Mouse (Mus musculus): ENCODE measurements at regions not wholly inside any gene's neighbourhood (a gene's known extent, or its start where the extent isn't known, plus 50 kb on each side); places are given as distances from the start of the nearest gene placed in this dataset.

DNA sequence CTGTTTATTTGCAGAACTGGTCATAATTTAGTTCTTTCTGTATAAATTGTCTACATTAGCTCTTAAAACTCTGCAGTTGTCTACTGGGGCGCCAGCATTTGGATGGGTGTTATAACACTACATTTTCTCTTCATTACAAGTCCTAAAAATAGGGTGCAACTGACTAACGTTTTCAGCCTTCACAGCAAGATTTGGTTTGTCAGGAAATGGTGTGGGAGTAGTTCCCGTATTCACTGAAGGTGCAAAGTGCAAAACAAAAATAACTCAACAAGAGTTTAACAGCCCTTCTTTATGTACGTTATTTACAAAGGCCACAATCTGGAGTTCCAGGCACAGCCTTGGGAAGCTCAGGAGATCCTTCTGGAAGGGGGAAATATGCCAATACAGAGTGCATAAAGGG is 642.7 kb downstream of the Car8 start:
- DNase-seq (ENCODE audit: low read depth): no peak
- TF ChIP-seq CTCF (IDR thresholded peaks at IDR 0.05; ENCODE audit: borderline replicate concordance, extremely low read depth, insufficient read depth, insufficient read length) (no peak), POLR2A (IDR thresholded peaks at IDR 0.05; ENCODE audit: borderline replicate concordance, extremely low read depth, insufficient read depth, insufficient read length, poor library complexity, severe bottlenecking) (no peak)

DNA sequence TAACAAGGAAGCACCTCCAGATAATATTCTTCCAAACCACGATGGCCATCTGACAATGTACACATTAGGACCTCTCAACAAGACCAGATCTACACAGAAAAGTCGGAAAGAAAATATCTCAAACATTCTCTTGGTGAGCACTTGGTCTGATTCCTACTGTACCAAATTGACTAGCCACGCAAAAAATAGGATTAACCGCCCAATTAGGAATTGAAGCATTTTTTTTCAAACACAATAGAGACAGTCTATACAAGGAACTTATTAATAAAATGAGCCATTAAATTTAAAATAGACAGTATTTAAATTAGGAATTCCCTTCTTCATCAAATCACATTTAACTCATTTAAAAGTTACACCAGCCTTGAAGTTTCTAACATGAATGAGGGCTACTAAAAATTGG is 655.0 kb downstream of the Car8 start:
- TF ChIP-seq POLR2A (IDR thresholded peaks at IDR 0.05; ENCODE audit: borderline replicate concordance, extremely low read depth, insufficient read depth, insufficient read length, poor library complexity, severe bottlenecking): no peak
- no peak for TF ChIP-seq CTCF (IDR thresholded peaks at IDR 0.05; ENCODE audit: borderline replicate concordance, extremely low read depth, insufficient read depth, insufficient read length)
- peak; percentile 31 for DNase-seq (ENCODE audit: low read depth)

DNA sequence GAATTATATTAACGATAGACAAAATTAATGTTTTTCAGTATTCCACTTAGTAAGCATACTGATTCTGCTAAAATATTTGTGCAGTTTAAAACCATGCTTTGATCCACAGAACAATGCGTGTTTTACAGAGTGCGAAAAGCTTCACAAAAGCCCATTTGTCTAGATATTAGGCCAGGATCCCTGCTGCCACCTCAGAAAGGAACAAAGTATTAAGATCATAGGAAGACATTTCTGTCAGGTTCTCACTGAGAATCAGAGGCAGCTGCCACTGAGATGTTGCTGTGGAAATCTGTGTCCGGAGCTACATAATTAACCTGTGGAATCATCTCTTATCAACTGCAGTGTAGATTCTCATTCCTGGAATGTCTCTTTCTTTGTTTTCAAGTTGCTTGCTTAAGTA is 656.9 kb downstream of the Car8 start:
- TF ChIP-seq CTCF (IDR thresholded peaks at IDR 0.05; ENCODE audit: borderline replicate concordance, extremely low read depth, insufficient read depth, insufficient read length) (no peak), POLR2A (IDR thresholded peaks at IDR 0.05; ENCODE audit: borderline replicate concordance, extremely low read depth, insufficient read depth, insufficient read length, poor library complexity, severe bottlenecking) (no peak)
- peak; percentile 60 for DNase-seq (ENCODE audit: low read depth)

DNA sequence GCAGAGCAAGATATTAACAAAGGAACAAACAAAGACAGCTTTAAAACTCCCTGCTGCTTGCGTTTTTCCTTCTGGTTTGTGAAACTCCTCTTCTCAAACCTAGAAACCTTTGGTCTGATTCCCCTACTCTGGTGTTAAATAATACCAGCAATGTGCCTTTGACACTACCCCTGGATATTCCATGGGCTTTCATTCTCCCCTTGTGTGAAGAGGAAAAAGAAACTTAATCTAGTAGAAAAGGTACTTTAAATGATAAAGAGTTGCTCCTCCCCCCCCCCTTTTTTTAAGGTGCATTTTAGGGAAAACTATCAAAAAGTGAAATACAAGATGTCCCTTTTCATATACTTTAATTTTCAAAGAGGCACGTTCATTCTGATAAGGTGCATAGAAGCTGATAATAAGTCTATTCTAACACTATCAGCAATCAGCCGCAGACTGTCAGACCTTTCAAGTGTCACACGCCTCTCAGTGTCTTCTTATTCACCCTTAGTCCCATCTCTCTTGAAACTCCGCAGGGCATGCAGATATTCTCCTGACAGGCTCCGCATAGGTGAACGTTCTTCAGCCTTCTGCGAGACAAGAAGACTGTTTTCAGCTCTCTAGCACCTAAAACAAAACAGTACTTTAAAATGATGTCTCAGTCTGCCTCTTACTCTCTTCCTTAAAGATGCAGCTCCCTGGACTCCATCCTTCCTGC is 657.5 kb downstream of the Car8 start:
- TF ChIP-seq CTCF (IDR thresholded peaks at IDR 0.05; ENCODE audit: borderline replicate concordance, extremely low read depth, insufficient read depth, insufficient read length): no peak
- no peak for TF ChIP-seq POLR2A (IDR thresholded peaks at IDR 0.05; ENCODE audit: borderline replicate concordance, extremely low read depth, insufficient read depth, insufficient read length, poor library complexity, severe bottlenecking)
- peak; percentile 56 for DNase-seq (ENCODE audit: low read depth)

DNA sequence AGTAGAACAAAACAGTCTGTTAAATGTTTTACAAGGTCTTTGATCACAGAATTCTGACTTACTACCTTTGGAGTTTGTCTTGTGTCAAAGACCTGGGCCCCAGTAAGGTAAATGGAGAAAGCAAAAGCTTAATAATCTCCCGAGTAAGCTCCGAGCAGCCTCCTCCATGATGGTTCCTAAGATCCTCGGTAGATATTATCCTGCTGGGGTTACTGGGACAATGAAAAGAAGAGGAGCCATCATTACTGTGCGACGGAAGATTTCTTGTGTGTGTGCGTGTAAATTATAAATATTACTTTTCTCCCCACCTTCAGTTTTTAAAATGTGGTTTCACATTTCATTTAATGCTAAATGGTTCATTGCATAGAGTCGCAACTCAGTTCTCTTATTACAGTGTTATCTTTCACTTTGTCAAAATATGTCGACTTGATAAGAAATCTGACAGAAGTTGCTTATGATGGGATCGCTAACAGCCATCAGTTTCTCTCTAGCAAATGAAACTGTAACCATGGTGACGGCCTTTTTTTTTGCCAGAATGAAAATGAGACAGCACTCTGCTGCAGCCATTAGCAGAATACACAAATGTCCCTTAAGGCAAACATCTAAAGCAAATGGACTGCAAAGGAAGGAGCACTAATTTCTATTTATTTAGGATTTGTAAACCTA is 658.2 kb downstream of the Car8 start:
- DNase-seq (ENCODE audit: low read depth): peak; percentile 93
- TF ChIP-seq POLR2A (IDR thresholded peaks at IDR 0.05; ENCODE audit: borderline replicate concordance, extremely low read depth, insufficient read depth, insufficient read length, poor library complexity, severe bottlenecking) (no peak), CTCF (IDR thresholded peaks at IDR 0.05; ENCODE audit: borderline replicate concordance, extremely low read depth, insufficient read depth, insufficient read length) (no peak)

DNA sequence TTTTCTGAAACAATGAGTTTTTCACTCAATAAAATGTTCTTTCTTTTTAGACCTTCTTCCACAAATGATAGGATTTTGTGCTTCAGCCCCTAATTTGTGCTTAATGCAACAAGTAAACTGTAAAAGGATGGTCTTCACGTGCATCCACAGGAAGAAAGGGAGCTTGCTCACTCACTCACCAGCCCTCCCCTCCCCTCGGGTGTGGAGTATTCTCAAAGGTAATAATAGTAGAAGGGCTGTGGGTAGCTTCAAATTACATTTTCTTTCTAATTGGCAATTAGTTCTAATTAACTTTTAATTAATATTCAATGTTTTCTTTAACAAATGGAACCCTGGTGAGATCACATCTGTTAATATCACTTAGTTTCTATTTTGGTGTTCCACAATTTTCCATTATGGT is 664.8 kb downstream of the Car8 start:
- DNase-seq (ENCODE audit: low read depth): peak; percentile 51
- TF ChIP-seq POLR2A (IDR thresholded peaks at IDR 0.05; ENCODE audit: borderline replicate concordance, extremely low read depth, insufficient read depth, insufficient read length, poor library complexity, severe bottlenecking): no peak
- TF ChIP-seq CTCF (IDR thresholded peaks at IDR 0.05; ENCODE audit: borderline replicate concordance, extremely low read depth, insufficient read depth, insufficient read length): no peak

DNA sequence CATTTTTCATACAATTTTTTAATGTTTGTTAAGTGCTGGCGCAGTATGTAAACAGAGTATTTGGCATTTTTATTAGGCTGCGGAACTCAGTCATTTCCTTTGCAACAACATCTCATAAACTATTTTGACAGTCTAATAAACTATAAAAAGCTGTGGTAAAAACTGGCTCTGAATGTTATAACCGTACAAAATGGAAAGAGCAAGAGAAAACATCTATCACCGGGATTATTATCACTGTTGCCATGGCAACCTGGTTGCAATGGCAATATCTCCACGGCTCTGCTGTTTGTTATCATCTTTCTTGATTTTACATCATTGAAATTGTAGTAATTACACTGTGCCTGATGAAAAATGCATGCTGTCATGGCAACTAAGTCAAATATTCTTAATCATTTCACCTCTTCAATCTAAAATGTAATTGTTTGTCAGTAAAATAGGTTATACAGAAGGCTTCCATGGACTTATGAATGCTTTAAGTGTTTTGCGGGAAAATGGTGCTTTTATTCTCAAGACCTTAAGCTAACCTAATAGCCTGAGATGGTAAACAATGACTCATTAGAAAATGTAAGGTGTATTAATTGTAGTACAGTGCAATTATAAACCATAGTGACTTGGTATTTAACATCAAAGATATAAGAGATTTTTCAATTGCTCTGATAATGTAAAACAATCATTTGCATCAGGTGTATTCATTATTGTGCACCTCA is 671.0 kb downstream of the Car8 start:
- TF ChIP-seq CTCF (IDR thresholded peaks at IDR 0.05; ENCODE audit: borderline replicate concordance, extremely low read depth, insufficient read depth, insufficient read length) (no peak), POLR2A (IDR thresholded peaks at IDR 0.05; ENCODE audit: borderline replicate concordance, extremely low read depth, insufficient read depth, insufficient read length, poor library complexity, severe bottlenecking) (no peak)
- peak; percentile 88 for DNase-seq (ENCODE audit: low read depth)

DNA sequence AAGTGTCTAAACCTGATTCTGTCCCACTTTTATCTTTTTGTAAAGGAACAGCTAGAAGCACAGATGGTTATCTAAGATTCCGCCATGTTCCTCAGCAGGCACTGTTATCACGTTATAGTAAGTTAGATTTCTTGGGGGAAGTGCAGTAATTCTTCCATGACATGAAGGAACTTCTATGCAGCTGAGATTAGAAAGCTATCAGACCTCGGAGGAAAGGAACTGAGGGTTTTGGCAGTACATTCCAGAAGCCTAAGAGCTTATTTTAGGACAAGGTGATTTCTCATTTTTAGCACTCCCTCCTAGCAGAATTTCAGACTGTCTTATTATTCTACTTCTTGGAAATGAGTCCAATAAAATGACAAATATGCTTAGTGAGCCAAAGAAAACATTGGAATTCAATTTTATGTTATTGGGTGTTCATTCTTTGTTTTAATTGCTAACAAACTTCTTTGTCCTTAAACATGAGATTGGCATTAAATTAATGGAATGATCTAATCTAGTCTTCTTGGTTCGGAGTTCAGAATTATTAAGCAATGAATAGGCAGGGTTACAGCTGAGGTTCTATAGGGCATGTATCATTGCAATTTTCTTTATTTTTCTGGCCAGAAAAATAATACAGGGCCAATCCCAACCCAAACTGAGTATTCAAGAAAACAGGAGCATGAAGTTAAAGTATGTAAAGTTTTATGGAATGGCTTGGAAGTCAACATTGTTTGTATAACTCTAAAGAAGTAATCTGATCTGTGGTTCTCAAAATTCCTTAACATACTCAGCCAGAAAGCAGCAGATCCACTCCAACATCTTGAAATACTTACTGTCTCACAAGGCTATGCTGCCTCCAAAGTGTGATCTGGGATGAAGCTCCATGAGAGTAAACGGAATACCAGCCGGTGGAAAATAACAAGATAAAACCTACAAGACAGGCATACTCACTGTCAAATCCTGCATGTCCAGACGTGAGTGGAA is 678.7 kb downstream of the Car8 start:
- TF ChIP-seq POLR2A (IDR thresholded peaks at IDR 0.05; ENCODE audit: borderline replicate concordance, extremely low read depth, insufficient read depth, insufficient read length, poor library complexity, severe bottlenecking): no peak
- no peak for DNase-seq (ENCODE audit: low read depth)

DNA sequence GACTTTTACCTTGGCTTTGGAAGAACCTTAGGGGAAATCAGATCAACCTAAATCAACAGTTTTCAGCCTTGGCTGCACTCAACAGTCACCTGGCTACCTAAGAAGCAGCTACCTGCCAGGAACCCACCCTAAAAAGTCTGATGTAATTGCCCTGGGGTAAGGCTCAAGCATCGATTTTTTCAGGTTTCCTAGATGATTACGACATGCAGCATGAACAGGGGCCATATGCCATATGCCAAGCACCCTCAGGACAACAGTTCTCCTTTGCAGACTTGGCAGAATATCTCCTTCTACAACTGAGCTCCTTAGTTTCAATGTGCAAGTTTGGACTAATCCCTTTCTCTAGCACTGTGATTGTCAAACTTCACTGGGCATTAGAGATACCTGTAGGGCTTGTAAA is 680.1 kb downstream of the Car8 start:
- no peak for TF ChIP-seq POLR2A (IDR thresholded peaks at IDR 0.05; ENCODE audit: borderline replicate concordance, extremely low read depth, insufficient read depth, insufficient read length, poor library complexity, severe bottlenecking)
- no peak for TF ChIP-seq CTCF (IDR thresholded peaks at IDR 0.05; ENCODE audit: borderline replicate concordance, extremely low read depth, insufficient read depth, insufficient read length)
- DNase-seq (ENCODE audit: low read depth): no peak

DNA sequence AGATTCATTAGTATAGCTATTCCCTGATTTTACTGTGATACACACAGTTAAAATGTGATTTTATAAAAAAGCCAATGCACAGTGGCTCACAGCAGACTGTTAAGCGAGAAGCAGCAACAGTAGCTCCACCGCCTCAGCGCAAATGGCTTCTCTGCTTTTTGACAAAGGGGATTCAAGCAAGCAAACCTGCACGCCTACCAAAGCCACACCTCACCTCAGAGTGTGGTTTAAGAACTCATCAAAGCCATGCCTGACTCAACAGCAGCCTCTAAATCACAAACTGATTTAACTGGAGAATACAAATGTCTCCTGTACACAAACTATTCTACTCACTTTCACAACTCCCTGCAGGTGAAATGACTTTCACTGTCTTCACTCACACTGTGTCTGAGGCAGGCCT is 704.5 kb downstream of the Car8 start:
- TF ChIP-seq POLR2A (IDR thresholded peaks at IDR 0.05; ENCODE audit: borderline replicate concordance, extremely low read depth, insufficient read depth, insufficient read length, poor library complexity, severe bottlenecking) (no peak), CTCF (IDR thresholded peaks at IDR 0.05; ENCODE audit: borderline replicate concordance, extremely low read depth, insufficient read depth, insufficient read length) (no peak)
- DNase-seq (ENCODE audit: low read depth): no peak

DNA sequence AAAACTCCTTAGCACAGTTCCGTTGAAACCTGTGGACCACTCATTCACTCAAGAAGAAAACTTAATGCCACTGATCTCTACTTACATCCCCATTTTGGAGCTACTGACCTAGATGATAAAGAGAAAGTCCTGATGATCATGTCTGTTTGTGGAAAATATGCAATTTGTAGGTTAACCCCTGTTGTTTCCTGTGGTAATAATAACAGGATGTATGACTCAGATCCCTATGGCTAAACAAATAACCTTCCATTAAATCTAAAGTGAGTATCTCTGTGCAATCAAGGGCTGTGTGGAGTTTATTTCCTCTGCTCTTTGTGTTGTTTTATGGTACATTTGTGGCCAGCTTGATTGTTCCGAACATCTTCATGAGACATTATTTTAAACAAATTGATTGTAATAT is 711.1 kb downstream of the Car8 start:
- DNase-seq (ENCODE audit: low read depth): no peak
- TF ChIP-seq CTCF (IDR thresholded peaks at IDR 0.05; ENCODE audit: borderline replicate concordance, extremely low read depth, insufficient read depth, insufficient read length) (no peak), POLR2A (IDR thresholded peaks at IDR 0.05; ENCODE audit: borderline replicate concordance, extremely low read depth, insufficient read depth, insufficient read length, poor library complexity, severe bottlenecking) (no peak)

Measured in brain, embryonic 14.5 days (tissue).